Mouse (Mus musculus) brain, embryonic 18.5 days (tissue): ENCODE results near the gene Map3k19.

Source experiments
- DNase-seq: peaks from one replicate; pipeline ENCODE4 v3.0.0-alpha.2; 2012; ENCODE audit warnings: low read depth, low spot score

The Map3k19 gene

DNA sequence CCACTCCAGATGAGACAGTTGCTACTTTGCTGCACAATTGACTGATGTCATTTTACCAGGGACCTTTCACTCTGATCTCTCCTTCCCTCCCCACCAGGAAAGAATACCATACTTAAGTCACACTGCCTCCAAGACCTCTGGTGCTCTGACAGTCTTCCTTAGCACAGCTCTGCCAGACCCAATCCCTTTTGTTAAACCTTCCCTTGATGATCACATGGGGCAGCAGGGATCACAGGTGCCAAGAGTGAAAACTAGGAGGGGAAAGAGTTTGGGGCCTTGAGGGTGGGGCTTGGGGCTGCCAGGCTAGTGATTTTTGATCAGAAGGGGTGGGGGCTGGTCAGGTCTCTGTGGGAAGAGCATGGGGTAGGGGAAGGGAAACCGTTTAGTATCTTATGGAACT is 58.1 kb downstream of the Map3k19 start:
- no peak for DNase-seq

DNA sequence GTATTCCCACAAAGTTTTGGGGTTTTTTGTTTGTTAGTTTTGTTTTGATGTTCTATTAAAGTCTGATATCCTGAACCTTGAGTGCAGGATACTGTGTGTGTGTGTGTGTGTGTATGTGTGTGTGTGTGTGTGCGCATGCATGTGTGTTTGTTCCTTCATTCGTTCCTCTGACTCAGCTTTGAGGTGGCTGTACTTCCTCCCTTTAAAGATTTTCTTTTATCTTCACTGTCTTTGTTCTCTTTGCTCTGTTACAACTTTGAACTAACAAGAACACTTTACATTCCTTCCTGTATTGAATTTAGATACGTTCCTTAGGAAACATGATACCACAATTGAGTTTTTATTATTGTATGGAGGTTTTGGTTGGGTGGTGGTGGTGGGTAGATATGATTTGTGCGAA is 58.5 kb downstream of the Map3k19 start:
- no peak for DNase-seq

DNA sequence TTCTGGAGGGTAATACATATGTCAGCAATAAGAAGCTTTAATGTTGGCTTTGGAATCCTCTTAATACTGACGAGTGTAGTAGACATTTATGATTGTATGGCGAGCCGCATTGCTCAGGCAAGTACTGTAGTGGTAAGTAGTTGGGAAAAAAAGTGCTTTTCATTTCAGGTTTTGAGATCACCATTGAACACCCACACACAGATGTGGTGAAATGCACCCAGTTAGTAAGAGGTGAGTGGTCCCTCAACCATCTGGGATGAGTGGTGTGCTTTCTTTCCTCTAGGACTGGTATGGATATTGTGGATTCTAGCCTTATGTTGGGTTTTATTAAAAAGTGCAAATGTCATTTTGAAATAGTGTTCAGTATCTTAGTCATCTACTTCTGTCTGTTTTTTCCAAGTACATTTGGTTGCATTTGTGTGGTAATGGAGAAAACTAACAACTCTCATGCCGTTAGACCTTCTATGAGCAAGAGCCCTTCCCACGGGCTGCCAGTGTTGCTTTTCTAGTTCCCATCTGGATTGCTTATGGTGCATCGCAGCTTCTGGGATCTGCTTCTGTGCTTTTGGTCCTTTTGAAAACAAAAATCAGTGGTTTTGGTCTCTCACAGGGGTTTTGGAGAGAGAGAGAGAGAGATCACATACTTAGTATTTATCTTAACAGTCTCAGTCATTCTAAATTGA is 59.6 kb downstream of the Map3k19 start:
- no peak for DNase-seq

DNA sequence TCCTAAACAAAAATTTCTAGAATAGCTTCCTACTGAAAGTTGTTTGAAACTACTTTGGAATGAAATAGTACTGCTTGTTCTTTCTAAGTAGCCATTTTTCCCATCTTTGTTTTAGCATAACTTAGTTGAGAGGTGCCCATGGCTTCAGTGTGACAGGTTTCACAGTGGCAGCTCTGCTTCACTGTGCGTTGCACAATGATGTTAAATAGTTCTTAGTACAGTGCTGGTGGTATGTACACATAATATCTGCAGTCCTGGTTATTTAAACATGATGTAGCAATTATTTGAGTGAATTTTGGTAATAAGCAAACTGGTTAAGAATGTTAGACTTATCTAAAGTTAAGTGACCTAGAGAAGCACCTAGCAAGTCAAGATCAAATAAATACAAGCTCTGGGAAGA is 61.4 kb downstream of the Map3k19 start:
- no peak for DNase-seq

- no peak for DNase-seq
These were observed 65.9 kb downstream of the Map3k19 start for GRCm38 (mm10) chr1:127788943-127789342.

- DNase-seq: no peak
These were observed 68.9 kb downstream of the Map3k19 start for GRCm38 (mm10) chr1:127785882-127786281.

GRCm38 (mm10) chr1:127783862-127784261 is 71.0 kb downstream of the Map3k19 start:
- DNase-seq: no peak

GRCm38 (mm10) chr1:127780849-127781248 is 74.0 kb downstream of the Map3k19 start:
- DNase-seq: no peak

DNA sequence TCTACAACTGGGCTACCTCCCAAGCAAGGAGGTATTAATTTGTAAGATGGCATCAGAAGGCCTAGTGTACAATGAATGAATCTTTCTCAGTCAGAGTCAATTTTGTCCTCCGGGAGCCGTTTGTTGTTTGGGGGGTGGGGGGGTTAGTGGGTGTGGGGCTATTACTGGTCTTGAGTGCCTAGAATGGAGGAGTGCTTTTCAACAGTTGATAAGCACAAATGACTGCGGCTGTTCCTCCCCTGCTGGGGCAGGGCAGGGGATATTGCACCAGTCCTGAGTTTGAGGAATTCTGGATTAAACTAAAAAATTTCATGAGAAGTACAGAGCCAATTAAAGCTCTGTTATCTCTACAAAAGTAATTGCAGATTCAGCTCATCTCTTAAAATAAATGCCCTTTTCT is 74.7 kb downstream of the Map3k19 start:
- DNase-seq: no peak

DNA sequence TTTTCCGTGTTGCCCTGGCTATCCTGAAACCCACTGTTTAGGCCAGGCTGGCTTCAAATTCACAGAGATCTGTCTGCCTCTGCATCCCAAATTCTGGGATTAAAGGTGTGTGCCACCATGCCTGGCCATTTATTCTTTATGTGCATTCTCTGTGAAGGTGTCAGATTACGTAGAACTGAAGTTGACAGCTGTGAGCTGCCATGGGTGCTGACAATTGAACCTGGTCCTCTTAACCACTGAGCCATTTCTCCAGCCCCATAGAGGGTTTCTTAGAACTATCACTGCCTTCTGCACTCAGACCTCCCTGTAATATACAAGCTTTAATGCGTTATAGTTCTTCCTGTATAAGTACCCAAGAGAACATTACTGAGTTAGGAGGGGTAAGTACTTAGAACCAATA is 76.2 kb downstream of the Map3k19 start:
- DNase-seq: no peak

- DNase-seq: no peak
These were observed 78.6 kb downstream of the Map3k19 start for GRCm38 (mm10) chr1:127776246-127776645.

DNA sequence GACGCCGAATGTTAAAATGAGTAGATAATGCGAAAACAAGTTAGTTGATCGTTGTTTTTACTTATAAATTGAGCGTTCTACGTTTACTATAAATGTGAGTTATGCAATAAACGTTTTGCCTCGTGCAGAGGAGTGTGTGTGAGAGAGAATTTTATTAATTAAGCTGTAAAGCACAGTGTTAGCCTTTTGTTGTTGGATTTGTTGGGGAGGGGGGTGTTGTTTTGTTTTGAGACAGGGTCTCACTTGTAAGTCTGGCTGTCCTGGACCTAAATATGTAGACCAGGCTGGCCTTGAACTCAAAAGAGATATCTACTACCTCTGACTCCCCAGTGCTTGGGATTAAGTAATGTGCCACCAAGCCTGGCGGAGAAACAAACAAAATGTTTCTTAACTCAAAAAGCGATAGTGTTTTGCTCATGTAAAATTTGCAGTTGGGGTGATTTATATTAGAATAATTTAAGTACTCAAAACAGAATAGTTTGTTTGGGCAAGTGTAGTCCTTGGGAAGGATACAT is 79.6 kb downstream of the Map3k19 start:
- no peak for DNase-seq

DNA sequence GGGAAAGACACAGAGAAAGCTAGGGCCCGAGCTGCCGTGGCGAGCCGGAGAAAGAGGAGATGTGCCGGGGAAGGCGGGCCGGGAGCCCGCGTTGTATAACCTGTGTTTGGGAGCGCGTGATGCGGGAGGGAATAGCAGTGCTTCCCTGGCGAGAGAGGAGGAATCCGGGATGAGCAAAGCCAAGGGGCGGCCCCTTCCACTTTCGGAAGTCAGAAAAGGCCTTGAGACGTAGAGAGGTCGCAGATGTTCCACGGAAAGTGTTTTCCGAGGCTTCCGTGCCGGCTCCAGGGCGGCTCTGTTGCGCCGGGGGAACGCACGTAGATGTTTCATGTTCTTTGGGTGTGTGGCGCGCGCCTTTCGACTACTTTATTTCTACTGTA is 80.3 kb downstream of the Map3k19 start:
- no peak for DNase-seq

DNA sequence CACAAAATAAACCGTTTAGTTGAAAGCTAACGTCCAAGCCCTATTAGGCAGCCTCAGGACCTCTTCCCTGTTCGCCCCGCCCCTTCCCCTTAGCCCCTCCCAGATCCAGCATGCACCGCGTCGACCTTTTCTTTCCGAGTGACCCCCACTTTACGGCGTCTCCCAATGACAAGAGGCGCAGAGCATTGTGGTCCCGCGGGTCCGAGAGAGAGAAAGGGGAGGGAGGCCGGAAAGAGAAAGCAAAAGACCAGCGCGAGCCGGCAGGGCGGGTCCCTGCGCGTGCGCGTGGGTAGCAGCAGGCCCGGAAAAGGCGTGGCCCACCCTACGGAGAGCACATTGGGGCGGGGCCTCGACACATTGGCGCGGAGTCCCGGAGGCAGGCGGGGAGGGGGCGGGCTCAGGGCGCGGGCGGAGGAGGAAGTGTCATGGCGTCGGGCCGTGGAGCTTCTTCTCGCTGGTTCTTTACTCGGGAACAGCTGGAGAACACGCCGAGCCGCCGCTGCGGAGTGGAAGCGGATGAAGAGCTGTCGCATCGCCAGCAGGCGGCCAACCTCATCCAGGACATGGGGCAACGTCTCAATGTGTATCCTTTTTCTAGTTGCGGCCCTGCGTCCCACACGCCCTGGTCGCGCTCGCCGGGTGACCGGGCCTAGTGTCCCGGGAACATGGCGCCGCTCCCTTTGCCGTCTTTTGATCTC is 80.9 kb downstream of the Map3k19 start, which contains the start of gene Ccnt2:
Gene Ccnt2, plus strand, starts transcription at position 362 of the 698 bp plus-strand sequence.
- DNase-seq: peak; percentile 99

DNA sequence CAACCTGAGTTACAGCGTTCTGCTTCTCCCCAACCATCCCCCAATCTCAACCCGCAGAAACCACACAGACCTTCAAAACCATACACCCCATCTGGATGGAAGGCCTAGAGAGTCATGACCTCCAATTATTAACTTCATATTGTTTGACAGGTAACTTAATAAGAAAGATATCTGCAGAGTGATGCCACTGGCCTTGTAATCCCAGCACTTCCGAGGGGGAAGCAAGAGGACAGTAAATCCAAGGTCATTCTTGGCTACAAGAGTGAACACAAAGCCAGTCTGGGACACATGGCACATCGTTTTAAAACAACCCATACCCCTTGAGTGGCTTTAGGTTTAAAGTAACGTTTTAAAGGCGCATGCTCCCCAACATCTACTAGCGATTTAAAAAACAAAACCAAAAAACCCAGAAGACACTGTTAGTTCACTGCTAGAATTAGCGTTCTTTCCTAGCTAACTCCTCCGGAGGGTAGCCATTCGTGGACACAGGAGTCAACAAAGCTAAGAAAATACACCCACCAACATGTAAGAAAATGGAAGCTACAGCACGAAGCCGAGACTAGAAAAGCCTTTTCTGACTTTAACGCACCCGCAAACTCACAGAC is 81.5 kb downstream of the Map3k19 start:
- DNase-seq: no peak

GRCm38 (mm10) chr1:127766741-127767140 is 88.1 kb downstream of the Map3k19 start:
- no peak for DNase-seq

- DNase-seq: no peak
These were observed 89.4 kb downstream of the Map3k19 start for GRCm38 (mm10) chr1:127765468-127765867.
